Mouse (Mus musculus) retina, postnatal 7 days (tissue): ENCODE results near the gene Atp5d.

ENCODE experiments used
- DNase-seq: peaks from one replicate; pipeline ENCODE4 v3.0.0-alpha.2; 2012; ENCODE audit warnings: low read depth, low spot score

Atp5d gene

GRCm38 (mm10) chr10:80179068-80180051 lies 40.9 kb downstream of the Atp5d start, which contains the start of gene Efna2:
TSS of gene Efna2 (plus strand) at chr10:80179482.
- DNase-seq: no peak

GRCm38 (mm10) chr10:80180288-80180687 lies 41.9 kb downstream of the Atp5d start:
- no peak for DNase-seq

- DNase-seq: no peak
These were observed 42.4 kb downstream of the Atp5d start for GRCm38 (mm10) chr10:80180823-80181222.

GRCm38 (mm10) chr10:80182547-80182946 lies 44.1 kb downstream of the Atp5d start:
- DNase-seq: no peak

- no peak for DNase-seq
These were observed 48.2 kb downstream of the Atp5d start for GRCm38 (mm10) chr10:80186649-80187048.

- DNase-seq: no peak
These were observed 49.3 kb downstream of the Atp5d start for GRCm38 (mm10) chr10:80187739-80188138.

- DNase-seq: no peak
These were observed 50.1 kb downstream of the Atp5d start for GRCm38 (mm10) chr10:80188453-80189024.

GRCm38 (mm10) chr10:80189999-80190398 lies 51.6 kb downstream of the Atp5d start:
- DNase-seq: no peak

- no peak for DNase-seq
These were observed 52.1 kb downstream of the Atp5d start for GRCm38 (mm10) chr10:80190491-80191051.

- no peak for DNase-seq
These were observed 55.5 kb downstream of the Atp5d start for GRCm38 (mm10) chr10:80193976-80194375.

- DNase-seq: no peak
These were observed 56.0 kb downstream of the Atp5d start for GRCm38 (mm10) chr10:80194441-80194840.
